Mouse (Mus musculus) embryo, embryonic 11 days (tissue): ENCODE measurements around the gene Fam229a.

Source experiments
- DNase-seq: peaks from one replicate; pipeline ENCODE4 v3.0.0-alpha.2; 2015

Gene Fam229a

DNA sequence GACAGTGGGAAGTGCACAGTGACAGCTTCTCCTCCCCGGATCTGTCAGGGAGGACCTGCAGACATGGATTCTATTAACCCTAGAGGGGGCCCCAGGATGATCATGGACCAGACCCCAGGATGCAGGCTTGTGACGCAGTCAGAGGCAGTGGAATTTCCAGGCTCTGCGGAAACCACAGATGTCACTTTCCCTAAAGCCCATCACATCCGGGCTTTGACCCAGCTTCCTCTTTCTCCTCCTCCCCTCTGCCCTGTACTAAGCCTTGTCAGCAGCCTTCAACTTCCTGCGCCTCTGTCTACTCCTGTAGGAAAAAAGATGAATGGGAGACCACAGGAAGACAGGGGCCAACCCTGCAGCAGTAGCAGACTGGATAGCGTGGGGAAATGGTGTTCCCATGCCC is 5.6 kb downstream of the Fam229a start:
- peak; percentile 35 for DNase-seq

DNA sequence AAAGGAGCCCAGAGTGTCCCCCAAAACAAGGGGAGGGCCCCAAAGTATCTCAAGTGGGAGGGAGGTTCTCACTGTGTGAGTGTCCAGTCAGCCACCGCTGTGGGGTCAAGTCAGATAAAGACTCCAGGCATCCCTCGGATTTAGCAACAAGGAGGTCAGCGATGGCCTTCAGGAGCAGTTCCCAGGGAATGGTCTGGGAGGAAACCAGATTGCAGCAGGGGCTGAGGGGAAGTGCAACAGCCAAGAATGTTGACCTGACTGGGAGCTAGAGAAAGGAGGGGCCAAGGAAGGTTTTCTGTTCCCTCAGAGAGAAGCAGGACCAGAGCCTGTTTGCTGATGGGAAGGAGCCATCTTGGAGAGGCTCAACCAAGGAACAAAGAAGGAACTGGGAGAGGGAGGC is 8.0 kb downstream of the Fam229a start:
- no peak for DNase-seq

DNA sequence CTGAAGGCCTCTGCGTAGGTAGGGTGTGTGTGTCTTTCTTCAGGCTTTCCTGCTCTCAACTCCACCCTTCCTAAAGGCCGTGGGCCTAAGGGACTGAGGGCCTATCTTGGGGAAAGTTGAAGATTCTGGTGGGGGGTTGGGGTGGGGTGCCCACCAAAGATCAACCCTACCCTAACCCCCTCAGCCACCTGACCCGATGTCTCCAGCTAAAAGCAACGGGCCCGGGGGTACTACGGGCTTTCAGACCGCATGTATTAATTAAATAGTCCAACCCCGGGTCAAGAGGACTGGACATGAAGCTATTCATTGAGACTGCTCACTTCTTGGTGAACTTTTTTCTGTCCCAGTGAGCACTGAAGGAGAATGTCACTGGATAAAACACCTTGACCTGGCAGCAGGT is 9.0 kb downstream of the Fam229a start:
- DNase-seq = no peak

DNA sequence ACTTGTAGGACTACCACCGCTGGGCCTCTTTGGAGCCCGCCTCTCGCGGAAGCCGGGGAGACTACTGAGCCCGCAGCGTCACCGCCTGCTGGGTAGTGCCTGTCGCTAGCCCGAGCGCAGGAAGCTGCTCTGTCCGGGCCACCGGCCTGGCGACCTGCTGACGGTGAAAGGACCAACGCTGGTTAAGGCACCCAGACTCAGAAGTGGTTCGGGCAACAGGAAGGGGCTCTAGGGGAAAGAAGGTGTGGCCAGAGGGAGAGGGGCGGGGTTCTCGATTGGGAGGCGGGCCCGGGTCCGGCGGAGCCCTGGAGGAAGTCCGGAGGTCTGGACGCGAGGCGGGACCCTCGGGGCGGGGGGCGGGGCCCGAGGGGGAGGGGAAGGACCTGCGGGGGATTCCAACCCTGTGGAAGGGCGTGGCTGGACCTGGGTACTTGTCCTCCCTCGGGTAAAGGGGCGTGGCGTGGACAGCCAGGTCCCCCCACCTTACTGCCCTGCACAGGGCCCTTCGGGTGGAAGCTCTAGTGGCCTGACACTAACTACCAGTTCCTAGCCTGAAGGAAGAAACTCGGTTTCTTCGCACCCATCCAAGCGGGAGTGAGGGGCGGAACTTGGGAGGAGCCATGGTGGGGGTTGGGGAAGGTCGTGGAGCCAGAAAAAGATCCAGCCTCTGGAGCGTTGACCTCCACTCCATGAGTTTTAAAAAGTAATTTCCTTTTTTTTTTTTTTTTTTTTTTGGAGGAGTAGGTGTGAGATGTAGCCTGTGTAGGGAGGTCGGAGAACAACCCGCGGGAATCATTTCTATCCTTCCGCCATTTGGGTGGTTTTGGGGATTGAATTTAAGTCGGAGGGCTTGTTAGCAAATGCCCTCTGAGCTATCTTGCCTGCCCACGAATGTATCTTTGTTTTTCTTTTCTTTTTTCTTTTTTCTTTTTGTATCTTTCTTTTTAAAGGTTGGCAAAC is 9.9 kb downstream of the Fam229a start:
- DNase-seq = peak; percentile 95

DNA sequence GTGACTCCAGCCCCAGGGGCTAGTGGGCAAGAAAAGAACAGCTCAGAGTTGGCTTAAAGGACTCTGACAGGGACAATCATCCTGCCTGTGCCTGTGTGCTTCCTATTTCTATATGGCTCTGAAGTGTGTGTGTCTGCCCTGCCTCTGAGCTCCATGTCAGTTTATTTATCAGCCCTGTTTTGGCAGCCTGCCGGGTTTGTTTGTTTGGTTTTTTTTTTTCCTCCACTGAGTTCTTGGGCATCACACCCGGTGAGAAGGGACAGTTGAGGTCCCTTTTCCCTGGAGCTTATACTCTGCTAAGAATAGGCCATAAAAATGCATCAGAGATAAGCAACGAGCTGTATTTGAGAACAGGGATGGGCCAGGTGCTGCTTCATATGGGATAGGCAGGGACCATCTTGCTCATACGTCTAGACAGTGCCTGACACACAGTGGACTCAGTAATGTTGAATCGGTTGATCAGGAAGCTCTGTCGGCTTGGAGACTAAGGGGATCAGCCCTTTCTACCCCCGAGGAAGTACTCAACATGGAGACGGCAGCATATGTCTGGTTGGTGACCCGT is 11.4 kb downstream of the Fam229a start:
- no peak for DNase-seq

DNA sequence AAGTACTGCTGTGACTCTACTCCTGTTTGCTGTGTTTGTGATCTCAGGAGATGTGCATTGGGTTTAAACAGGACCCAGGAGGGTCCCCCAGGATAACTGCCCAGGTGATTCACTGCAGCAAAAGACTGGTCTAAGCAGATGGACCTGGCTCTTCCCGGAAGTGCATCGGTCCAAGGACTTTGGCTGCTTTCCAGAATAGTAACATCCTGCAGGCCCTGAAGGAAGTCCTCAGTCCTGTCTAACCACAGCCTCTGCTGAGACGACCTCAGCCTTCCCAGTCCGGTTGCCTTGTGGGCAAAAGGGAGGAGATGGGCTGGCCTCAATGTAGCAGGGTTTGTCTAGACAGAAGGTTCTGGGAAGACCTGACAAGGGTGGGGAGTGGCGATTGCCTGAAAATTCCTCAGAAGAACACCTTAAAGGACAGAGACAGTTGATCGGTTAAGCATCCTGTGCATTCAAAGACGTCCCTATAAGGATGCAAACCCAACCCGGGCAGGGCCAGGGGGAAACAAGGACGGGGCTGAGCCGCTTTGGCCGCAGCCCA is 12.0 kb downstream of the Fam229a start:
- no peak for DNase-seq

DNA sequence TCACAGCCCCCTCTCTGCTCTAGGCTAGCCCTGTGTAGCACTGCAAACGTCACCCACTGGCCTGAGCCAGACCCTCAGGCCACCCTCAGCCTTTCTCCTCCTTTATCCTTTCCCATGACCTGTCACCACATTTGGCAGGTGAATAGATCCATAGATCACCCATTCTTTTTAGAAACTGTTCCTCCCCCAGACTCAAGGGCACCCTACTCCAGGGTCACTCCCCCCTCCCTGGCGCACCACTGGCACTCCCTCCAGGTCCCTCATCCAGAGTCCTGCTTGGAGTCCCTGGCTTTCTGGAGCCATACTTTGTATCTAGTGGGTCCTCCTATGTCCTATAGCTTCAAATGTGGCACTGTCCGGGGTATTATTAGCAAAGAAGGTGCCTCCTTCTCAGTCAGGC is 14.5 kb downstream of the Fam229a start:
- no peak for DNase-seq

DNA sequence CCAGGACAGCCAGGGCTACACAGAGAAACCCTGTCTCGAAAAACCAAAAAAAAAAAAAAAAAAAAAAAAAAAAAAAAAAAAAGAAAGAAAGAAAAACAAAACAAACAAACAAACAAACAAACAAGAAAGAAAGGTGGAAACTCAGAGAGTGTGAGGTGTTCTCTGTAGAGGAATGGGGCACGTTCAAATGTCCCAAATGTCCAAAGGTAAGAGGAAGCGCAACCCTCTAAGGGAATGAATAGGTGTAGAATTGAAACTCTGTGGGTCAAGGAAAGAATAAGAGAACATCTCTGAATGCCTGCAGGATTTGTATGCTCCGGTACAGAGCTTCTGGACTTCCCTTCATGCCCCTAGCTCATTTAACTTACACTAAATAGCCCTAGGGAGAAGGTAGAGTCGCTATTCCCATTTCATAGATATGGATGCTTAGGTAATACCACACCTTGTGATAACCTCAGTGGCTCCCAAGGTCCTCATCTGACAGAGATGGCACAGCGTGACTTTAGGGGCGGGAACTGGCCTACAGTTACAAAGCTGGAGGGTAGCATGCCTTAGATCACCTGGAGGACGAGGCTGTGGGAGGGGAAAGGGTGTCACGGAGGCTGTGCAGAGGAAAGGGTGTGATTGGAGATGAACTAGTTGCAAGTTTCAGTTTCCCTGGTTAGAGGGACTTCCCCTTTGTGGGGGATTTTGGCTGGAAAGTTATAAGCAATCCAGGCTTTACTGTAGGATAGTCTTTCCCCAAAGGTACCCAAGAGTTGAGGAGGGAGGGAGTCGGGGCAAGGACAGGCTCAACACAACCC is 16.6 kb downstream of the Fam229a start:
- DNase-seq = no peak

DNA sequence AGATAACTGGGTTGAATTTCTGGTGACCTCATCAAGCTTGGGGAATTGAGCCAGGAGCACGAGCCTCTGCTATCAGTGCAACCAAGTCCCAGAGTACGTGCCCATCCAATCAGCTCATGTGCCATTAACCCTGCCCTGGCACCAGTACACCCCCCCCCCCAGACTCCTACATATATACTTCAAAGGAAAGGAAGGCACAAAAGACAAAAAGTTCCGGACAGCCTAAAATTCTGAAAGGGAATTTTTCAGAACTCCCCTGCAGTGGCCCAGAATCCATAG is 17.2 kb downstream of the Fam229a start:
- DNase-seq = no peak

DNA sequence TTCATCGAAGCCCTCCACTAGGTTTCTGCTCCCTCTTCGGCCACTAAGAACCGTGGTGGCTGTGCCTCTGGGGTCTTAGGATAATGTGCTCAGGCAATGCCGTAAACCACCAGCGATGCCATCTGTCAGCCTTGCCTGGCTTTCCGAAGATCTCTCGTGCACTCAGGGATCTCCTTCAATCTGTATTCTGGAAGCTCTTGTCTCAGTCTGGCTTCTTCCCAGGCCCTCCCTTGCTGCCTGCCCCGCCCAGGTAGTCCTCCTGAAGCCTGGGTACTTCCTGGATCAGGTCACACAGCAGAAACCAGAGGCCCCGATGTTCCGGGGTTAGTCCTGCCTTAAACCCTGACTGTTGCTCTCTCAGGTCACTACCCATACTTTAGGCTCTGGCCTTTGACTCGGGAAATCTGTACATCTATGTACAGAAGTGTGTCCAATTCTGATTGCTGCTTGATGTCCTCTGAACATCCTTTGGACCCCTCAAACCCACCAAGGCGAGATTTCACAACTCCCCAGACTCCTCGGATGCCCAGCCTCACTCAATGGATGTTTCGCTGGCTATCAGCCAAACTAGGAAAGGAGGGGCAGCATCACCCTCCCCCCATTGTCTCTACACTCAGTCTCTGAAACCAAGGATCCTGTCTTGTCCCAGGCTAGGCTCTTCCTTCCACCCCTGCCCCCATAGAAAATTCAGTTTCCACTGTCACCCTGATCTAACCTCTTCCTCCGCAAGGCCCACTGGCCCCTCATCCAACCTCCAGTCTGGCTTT is 18.0 kb downstream of the Fam229a start:
- no peak for DNase-seq

DNA sequence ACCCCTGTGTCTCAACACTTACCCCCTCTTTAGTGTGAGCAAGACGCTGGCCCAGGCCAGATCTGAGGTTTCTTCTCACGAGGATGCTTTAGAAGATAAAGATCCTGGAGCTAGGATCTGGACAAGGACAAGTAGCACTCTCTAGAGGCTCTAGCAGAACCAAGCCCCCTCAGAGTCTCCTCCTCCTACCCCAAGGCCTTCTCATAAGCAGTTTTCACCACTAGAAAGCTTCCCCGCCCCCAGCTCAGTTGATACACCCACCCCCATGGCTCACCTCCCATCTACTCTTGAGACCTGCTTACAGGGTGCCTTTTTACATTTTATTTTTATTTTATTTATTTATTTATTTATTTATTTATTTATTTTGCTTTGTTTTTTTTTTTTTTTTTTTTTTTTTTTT is 18.7 kb downstream of the Fam229a start:
- no peak for DNase-seq

DNA sequence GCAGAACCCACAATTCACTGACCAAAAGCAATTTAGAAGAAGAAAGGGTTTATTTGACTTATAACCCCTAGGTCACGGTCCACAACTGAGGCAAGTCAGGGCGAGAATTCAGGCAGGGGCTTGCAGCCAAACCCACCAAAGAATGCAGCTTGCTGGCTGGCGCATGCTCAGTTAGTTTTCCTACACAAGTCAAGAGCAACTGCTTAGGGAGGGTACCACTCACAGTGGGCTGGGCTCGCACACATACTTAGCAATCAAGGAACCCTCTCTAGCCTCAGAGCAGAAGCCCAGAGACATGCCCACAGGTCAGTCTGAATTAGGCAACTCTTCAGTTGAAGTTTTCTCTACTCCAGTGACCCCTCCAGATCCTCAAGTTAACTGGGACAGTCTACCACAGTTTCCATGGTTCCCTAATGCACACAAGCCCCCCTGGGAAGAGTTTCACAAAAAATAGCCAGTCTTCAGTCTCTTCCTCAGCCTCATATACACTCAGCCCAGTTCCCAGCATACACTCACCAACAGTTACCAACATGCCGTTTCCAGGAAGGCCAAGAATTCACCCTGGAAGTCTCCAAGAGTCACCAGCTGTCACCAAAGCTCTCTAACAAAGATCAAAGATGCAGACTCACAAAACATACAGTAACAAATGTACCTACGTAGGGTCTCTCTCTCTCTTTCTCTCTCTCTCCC is 19.9 kb downstream of the Fam229a start:
- DNase-seq = peak; percentile 34

DNA sequence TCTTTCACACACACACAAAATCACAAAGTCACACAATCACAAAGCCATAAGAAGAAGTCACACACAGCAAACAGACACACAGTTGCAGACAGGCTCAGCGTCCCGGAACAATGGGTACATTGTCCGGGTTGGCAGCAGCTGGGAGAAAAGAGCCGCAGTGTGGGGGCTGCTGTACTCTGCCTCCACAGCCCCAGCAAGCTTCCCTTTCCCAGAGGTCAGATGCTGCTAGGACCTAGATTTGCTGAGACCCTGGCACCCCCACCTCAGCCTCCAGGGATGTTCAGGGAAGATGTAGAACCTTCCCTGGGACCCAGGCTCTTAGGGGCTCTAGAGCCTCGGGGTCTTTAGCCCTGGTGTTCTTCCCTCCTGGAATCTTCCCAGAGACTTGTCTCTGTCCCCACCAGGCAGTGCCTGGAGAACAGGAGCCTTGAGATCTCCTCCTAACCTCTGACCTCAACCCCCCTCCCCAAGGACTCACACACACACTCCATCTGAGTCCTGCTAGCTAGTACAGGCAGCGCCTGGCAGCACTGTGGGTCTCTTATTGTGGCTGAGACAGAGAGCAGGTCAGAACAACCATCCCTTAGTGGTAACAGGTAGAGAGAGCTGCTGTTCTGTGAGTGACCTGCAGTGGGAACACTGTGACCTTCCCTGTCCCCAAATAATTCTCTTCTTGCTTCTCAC is 20.6 kb downstream of the Fam229a start:
- DNase-seq = peak; percentile 63

DNA sequence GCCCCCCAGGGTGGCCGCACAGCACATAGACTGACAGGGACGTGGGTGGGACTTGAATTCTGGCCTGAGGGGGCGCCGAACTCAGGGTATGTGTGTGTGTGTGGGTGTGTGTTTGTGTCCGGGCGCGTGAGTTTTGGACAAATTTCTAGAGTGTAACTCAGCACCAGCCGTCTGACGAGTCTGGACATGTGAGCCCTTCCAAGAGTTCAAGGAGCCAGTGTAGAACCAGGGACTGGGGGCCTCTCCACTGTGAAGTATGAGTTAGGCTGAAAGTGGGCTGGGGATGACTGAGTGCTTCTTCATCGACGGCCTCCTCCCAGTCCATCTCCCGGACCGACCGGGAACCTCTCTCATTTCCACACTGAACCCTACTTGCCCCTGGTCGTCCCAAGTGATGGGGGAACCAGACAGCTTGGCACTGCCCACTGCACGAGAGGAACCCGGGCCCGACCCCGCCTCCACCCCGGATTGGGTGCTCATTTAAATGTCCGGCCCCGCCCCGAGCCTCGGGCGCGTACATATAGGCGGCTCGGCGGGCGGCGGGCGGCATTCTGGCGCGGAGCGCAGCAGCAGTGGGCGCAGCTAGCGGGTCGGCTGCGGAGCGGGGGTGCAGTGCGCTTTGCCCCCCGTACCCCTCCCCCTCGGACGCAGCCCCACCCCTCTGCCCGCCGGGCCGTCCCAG is 22.2 kb downstream of the Fam229a start, which contains the start of gene Marcksl1:
Gene Marcksl1, plus strand, starts transcription at position 496 of the 682 bp plus-strand sequence.
- peak; percentile 94 for DNase-seq

DNA sequence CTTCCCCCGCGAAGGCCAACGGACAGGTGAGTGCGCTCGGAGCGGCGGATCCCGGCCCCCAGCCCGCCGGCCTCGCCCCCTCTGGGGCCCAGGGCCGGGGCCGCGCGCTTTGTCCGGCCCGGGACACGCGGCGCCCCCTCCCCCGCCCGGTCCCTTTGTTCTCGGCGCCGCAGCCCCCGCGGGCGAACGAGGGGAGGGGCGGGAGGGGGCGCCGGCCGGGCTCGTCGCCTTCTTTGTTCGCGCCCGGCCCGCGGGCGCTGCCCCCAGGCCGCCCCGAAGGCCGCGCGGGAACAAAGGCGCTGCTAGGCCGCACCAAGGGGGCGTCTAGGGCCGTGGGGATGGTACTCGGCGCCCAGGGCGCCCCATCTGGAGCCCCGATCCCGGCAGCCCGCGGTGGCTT is 22.9 kb downstream of the Fam229a start:
- DNase-seq = peak; percentile 74

DNA sequence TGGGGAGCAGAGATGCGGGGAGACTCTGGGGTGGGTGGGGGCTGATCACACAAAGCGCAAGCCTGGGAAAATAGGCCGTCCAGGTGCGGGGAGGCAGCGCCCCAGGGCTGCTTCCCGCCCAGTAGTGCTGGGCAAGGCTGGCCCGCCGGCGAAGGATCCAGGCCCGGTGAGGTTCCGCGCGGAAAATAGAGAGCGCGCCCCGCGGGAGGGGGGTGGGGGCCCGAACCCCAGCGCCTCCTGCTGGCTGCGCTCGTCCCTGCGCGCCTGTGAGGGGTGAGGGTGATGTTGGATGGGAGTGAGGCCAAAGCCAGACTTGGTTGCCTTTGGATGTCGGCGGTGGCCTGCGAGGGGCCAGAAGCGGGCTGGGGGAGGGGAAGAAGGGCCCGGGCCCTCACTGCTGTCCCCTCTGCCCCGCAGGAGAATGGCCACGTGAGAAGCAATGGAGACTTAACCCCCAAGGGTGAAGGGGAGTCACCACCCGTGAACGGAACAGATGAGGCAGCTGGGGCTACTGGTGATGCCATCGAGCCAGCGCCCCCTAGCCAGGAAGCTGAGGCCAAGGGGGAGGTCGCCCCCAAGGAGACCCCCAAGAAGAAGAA is 23.4 kb downstream of the Fam229a start:
- peak; percentile 85 for DNase-seq

DNA sequence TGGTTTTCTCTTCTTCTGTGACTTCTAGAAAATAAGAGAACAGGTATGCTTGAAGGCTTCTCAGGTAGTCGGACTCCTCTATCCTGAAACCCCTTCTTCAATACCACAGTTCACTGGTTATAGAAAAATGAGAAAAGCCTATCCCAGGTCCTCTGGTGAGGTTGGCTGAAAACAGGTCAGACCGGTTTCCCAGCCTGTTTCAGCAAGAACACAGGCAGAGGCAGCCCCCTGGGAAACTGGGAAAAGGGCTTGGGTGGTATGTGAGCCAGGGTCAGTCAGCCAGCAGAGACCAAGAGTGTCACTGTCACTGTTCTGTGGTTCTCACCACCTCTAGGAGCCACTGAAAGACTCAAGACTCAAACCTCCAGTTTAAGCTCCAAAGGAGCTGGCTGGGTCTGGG is 25.9 kb downstream of the Fam229a start:
- DNase-seq = peak; percentile 36

DNA sequence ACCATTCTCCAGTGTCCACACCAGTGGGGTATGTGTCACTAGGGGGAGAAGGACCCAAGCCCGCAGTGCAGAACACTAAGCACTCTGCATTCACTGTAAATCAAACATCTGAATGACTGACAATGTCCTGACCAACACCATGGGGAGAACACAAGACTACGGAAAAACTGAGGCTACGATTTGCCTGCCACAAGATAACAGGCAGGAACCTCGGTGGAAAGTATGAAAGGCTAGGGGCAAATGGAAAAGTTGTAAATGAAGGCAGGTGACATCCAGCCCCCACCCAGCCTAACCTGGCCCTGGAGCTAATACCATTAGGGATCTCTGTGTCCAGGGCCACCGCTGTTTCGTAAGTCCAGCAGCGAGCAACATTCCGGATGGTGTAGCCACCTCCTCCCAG is 27.5 kb downstream of the Fam229a start:
- DNase-seq = no peak

DNA sequence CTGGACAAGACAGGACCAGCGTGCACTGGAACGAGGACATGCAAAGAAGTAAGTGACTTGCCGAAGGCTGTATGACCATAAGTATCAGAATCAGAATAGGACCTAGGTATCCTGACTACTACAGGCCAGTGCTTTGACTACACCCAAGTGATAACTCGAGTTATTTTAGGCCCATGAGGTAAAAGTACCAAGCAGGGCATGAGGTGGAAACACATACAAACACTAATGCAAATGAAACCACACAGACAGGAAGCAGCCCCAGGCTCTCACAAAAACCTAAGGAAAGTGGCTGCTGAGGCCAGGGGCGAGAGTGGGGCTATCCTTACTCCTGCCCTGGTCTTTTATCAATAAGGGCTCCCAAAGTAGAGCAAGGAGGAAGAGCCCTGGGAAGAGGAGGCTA is 34.3 kb downstream of the Fam229a start:
- no peak for DNase-seq

DNA sequence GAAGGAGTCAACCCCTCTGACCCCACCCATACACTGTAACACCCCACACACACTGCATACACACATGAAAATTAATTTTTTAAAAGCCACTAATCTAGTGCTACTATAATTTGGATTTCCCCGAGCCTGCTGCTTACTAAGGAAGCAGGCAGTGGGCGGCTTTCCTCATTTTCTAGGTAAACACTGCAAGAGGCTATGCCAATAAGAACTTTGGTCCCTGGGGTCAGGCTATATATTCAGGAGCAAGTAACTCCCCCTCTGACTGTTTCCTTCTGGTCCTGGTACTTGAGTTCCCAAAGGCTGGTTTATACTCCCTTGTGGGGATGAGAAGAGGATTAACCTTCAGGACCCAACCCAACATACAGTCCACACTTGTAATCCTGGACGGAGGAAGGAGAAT is 34.9 kb downstream of the Fam229a start:
- DNase-seq = no peak
